Mouse (Mus musculus) gastrocnemius, postnatal 4 days (tissue): ENCODE results near the gene Trim17. TPM values are rescaled to one million over a fixed set of nuclear protein-coding genes. Genes with fewer than 3 reads are reported as not detected.

ENCODE experiments used
- DNase-seq, 2 experiments: peaks; one replicate each; pipeline ENCODE4 v3.0.0; 2021 to 2022; ENCODE audit warnings: low spot score in 2 of 2, mixed read lengths in 2 of 2
- long read RNA-seq, 2 experiments: library from polyadenylated mRNA; stranded (forward); transcript quantifications; one replicate each; pipeline ENCODE4 v2.0.0; 2021
- total RNA-seq, 2 experiments: library from RNA; stranded (reverse); gene quantifications; 2 replicates each; pipeline ENCODE4 v1.2.3; 2021

Gene Trim17
- under 1 TPM; 0.23 to 0.29 TPM for total RNA-seq
- long read RNA-seq, experiment 1, result 0 reads
- long read RNA-seq, experiment 2, result 0 reads

DNA sequence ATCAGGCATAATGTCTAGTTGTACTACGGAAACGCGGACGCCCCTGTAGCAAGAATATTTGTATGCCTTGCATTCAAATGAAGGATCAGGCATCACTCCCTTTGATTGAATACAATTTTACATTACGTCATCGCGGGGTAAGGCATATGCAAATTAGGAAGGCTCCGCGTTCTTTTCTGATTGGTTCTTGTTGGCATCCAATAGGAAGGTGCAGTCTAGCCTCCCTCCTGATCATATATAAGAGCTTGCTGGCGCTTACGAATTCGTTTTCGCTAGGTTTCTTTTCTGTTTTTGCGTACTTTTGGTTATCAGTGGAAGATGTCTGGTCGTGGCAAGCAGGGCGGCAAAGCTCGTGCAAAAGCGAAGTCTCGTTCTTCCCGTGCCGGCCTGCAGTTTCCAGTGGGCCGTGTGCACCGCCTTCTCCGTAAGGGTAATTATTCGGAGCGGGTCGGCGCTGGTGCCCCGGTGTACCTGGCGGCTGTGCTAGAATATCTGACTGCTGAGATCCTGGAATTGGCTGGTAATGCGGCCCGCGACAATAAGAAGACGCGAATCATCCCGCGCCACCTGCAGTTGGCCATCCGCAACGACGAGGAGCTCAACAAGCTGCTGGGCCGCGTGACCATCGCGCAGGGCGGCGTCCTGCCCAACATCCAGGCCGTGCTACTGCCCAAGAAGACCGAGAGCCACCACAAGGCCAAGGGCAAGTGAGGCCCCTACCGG lies at the start of gene Trim17, which contains the start of gene Hist3h2a:
Gene Trim17 (plus strand): TSS at position 266 of the 723 bp plus-strand sequence.
Gene Hist3h2a (plus strand): TSS at position 266 of the 723 bp plus-strand sequence.
- DNase-seq, result peak; percentile 61 to 85

DNA sequence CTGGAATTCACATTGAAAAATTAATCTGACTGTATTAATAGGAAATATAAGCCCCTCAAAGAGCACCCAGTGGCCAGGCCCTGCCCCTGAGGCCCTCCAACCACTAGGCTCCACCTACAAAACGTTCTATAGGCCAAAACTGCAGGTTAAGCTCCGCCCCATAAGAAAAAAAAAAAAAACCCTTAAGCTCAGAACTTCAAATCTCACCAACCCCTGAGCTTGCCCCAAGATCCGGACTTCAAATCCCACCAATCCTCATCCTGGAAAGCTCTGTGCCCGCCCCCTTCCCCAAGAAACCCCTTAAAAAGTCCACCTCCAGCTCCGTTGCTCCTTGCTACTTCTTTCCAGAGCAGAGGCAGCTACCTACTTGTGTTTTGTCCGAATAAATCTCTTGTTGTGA lies 49.6 kb upstream of the Trim17 start:
- DNase-seq, result no peak

DNA sequence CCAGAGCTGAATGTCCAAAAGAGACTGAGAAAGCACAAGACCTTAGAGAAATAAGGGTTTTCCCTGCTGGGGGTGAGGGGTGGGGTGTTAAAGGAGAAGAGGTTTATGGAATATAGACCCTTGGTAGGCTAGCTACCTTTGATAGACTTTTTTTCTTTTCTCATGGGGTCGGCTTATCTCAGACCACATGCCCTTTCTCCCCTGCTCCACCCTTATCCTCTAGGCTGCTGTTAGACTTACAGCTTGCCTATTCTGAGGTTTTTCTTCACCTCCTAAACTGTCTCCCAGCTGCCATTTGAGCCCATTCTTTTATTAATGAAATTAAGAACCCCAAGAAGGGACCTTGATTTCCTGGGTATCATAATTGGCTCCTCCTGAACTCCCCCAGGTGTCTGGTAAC lies 40.7 kb upstream of the Trim17 start:
- no peak for DNase-seq

DNA sequence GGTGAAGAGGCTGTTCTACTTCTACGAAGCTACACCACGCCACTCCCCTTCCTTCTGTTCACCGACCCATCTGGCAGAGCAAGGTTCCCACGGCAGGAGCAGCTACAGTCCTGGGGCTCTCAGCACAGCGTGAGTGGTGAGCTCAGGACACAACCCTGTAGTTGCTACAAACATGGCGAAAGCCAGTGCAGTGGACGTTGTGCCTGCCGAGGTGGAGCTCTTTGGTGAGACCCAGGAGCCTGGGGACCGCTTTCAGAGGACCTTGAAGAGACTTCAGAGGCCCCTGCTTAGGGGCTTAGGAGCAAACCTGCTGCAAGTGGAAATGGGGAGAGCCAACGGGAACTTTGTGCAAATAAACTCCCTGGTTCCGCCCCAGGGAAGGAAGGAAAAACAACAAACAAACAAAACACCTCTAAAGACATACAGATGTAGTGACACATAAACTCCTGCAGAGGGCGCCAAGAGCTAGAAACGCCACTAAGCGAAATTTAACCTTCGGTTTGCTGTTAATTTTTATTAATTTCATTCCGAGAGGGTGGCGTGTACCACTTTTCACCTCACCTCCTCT lies 39.9 kb upstream of the Trim17 start:
- no peak for DNase-seq

DNA sequence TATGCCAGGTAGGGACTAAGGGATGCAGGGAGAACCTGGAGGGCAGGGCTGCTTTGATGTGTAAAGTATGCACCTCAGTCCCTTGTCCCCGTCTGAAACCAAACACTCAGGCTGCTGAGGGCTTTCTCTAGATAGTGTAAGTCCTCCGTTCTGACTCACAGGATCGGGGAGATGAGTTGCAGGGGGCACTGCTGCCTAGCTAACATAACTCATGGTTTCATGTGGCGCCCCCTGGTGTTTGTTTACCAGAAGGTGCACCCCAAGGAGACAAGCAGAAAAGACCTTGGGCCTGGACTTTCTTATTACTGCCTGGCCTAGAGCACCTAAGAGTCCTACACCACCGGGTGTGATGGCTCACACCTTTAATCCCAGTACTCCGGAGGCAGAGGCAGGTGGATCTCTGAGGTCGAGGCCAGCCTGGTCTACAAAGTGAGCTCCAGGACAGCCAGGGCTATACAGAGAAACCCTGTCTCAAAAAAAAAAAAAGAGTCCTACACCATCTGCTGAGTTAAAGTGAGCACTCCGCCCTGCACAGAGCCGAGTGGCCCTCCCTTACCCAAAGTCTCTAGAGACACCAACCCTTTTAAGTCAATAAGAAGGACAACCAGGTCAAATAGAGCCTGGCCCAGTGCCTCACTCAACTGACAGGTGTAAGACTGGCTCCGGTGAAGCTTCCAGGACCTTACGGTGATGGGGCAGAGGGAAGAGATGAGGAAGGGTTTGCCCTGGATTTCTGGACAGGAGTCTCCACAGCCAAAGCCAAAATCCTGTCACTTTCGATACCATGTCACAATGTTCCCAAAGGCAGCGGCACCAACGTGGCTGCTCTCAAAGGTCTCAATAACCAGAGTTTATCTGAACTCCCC lies 37.4 kb upstream of the Trim17 start:
- peak; percentile 24 to 43 for DNase-seq

DNA sequence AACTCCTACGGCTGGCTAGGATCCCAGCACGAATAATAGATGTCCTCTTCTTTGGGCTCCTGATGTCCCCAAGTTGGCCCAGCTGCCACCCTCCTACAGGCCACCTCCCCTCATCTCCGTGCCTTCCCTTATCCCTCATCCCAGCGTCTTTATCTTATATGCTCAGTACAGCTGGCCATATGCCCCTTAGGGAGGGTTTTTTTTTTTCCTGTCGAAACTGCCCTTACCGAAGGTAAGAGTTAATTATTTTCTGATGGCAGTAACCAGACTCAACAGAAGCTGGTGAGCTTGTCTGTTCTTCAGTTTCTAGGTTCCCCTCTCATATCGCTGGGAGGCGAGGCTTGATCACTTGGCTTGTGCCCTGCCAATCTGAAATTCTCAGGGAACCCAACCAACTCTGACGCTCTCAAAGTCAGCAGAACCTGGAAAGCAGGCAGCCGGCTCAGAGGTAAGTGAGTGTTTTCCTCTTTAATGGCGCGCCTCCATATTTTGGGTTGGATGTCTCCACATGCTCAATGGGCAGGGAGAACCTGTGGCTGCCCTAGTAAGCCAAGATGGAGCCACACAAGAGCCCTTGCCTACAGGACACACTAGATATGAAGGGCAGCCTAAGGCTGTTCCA lies 36.6 kb upstream of the Trim17 start, which contains the start of gene Btnl10:
Gene Btnl10 (plus strand): TSS at position 164 of the 622 bp plus-strand sequence.
- DNase-seq, result no peak

DNA sequence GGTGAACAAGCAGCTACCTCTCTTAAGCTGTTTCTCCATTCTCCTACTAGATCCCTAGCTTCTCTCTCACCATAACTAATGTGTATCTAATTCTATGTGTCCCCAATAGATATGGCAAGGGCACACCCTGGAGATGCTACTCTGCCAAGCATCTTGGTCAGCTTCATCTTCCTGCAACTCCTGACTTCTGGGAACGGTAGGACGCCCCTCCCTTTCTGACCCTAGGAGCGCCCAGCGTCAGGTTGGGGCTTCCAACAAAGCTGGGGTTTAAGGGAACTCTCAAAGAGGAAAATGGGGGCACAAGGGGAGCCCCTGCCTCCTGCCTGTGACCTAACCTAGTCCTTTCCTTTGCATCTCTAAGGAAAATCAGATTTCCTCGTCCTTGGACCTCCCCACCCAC lies 35.7 kb upstream of the Trim17 start:
- DNase-seq, result no peak

DNA sequence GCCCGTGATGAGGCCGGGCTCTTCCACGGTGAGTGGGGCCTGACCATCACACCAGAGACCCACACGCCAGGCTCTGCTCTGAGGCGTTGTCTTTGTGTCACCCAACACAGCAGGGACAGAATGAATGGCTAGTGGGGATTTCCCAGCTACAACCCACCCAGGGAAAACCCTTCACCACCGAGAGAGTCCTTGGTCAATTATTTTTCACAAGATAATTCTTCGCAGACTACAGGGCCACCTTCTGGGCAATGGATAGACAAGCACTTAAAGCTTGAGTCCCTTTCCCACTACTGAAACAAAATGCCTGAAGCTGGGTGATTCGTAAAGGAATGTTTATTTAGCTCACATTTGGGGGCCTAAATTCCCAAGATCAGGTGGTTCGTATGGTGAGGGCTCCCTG lies 32.1 kb upstream of the Trim17 start:
- no peak for DNase-seq

DNA sequence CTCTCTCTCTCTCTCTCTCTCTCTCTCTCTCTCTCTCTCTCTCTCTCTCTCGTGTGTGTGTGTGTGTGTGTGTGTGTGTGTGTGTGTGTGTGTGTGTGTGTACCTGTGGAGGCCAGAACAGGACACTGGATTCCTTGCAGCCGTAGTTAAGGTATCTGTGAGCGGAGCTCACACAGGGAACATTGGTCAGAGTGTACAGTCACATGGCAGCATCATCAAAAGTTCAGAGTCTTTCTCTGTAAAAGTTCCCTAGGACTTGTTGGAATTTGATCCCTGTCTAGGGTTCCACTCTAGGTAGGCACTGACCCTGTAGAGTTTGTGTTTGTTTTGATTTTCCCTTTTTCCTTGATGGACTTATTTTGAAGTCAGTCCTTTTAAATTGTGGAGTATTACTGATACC lies 27.8 kb upstream of the Trim17 start:
- DNase-seq, result no peak

DNA sequence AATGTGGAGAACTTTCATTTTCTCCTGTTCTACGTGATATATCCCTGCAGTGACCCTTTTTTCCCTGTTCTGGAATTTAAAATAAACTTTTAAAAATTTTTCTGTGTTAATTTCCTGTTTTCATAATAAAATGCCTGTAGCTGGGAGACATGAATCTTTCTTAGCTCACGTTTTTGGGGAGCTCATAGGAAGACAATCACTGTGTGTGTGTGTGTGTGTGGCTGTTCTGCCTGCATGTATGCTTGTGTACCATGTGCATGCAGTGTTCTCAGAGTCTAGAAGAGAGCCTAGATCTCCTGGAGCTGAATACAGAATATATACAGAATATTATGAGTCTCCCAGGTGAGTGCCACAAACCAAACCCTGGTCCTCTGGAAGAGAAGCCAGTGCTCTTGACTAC lies 27.4 kb upstream of the Trim17 start:
- no peak for DNase-seq

DNA sequence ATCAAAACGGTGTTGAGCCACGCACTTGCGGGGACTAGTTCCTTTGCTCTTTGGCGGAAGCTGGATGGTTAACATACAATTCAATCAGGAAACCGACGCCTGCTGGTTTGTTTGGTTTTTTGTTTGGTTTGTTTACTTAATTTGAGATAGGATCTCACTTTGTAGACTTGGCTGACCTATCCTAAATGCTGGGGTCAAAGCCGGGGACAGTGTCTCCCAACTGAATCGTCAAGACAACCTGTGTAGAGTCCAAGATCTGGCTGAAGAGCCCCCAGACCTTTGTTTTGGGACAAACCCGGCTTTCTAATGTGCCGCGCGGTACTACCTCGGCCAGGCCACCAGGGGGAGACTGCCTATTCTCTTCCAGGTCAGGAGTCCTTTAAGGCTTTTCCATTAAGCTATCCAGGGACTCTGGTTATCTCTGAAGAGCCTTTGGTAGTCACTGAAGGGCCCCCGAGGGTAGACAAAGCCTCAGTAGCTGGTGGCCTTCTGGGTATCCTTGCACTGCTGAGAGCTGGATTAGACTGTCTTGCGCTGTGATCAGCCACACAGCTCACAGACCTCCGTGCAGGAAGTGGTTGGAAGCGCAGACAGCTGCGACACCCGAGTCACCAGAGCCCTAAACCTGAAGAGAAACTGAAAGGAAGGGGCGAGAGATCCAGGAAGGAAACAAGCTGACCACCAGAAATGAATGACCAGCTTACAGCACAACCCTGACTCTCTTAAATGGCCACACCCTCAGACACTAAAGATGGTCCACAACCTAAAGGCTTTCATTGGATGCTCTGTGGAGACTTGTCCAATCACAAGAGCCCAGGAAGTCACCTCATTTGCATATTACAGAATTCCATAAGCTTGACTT lies 26.5 kb upstream of the Trim17 start:
- DNase-seq, result peak in 1 of 2 experiments; percentile 47

DNA sequence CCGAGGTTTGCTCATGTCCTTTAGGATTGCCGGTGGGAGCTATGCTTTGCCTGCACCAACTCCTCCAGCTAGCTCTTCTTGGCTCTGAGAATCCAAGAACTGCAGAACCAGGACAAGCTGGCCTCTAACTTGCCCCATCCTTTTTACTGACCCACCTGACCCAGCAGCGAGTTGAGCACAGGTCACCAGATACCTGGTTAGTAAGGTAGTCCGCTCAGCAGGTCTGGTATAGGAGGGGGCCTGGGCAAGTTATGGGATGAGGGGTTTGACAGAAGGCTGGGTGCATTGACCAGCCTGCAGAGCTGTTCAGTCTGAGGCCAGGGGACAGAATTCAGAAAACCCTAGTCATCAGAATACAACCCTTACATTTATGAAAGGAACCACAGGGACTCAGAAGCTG lies 25.4 kb upstream of the Trim17 start:
- DNase-seq, result no peak

DNA sequence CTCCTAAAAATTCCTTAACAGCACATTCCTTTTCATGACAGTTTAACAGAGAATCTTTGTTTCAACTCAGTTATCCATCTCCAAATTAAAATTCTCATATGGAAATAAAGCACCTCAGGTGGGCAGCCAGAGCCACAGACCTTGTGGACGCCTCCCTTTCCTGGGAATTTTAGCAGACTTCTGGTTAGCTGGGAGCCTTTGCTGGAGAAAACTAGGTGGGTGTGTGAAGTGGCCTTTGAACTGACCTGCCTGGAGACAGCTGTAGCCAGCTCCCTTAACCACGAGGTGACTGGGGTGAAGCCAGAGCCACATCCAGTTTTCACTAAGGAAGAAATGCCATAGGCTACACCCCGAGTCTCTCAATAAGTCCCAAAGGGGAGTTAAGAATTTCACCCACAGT lies 24.8 kb upstream of the Trim17 start:
- no peak for DNase-seq

DNA sequence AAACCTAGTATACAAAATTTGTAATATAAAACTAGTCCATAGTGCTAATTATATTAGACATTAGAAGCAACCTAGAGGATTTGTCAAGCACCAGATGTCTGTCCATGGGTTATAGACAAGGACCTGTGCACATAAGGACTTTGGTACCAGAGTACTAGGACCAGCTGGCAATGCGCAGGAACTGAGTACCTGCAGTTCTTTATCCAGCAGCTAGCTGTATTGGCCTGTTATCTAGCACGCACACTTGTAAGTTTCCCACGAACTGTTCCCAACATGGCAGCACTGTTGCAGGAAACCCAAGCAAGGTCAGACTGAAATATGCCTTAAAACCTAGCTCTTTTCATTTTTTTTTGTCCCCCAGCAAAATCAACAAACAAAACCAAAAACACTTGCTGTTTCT lies 24.2 kb upstream of the Trim17 start:
- no peak for DNase-seq

DNA sequence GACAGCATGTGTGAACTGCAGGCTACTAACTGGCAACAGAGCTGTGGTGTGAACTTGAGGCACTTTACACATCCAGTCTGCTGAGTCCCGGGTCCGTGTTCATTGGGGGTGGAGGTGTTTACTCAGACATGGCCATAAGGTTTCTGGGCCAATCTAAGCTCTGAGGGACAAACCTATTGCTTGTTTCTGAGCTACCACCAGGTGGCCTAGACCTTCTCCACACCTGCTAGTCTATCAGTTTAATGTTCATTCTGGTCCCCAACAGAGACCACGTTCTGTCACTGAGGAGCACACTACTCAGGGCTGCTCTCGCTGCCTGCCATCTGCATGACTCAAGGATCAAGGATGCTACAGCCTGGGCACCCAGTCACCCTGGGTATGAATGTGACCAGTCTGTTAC lies 22.9 kb upstream of the Trim17 start:
- DNase-seq, result no peak

DNA sequence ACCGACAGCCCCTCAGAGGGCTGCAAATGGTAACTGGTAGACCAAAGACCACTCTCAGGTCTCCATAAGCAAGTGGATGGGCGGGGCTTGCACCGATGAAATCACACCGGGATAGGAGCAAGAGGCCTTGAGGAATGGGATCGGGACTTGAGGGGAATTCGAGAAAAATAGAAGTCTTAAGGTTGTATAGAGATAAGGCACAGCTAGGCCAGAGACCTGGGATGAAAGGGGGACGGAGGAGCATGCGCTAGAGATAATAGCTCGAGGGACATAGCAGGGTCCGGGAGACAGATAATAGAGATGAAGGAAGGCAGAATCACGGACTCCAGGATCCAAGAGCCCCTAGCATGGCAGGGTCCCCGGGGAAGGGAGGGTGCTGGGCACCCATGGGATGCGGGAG lies 16.6 kb upstream of the Trim17 start:
- no peak for DNase-seq

DNA sequence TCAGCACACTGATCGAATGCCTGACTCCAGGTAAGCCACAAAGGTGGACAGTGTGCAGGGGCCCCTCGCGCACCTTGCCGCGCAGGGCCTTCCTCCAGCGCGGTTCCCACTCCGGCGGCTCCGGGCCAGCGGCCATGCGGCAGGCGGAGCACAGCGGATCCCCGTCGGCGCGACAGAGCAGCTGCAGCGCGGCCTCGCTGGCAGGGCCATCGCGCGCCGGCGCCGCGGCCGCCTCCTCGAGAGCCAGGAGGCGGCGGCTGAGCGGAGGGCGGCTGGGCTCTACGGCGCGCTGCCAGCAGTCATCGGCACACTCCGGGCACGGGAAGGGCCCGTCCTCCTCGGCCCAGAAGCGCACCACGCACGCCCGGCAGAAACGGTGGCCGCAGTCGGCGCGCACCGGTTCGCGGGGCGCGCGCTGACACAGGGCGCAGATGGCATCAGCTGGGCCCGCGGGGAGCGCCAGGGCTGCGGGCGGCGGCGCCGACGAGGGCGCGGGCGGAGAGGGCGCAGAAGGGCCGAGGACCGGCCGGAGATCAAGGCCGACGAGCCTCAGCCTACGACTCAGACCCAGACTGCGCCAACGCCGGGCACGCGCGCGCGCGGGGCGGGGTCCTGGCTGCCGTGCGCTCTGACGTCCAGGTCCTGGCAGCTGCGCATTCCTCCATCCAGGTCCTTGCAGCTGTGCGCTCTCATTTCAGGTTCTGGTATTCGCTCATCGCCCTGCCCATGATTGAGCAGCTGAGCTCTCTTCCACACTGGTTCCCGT lies 16.0 kb upstream of the Trim17 start, which contains the start of gene Rnf187:
Gene Rnf187 (minus strand): TSS at position 595 of the 766 bp plus-strand sequence.
- peak; percentile 83 to 90 for DNase-seq

DNA sequence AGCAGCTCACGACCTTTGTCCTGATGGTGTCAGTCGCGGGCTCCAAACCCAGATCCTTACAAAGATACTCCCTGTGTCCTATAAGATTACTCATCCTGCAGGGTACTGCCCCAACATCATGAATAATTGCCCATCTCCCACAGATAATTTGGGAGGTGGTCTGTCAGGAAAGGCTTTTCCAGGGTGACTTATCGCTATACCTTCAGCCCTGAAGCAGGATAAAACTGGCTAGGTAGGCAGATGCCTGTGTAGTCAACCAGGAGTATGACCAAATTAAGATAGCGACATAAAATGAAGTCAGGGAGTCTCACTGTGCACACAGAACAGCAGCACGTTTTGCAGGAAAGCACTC lies 15.4 kb upstream of the Trim17 start:
- no peak for DNase-seq

DNA sequence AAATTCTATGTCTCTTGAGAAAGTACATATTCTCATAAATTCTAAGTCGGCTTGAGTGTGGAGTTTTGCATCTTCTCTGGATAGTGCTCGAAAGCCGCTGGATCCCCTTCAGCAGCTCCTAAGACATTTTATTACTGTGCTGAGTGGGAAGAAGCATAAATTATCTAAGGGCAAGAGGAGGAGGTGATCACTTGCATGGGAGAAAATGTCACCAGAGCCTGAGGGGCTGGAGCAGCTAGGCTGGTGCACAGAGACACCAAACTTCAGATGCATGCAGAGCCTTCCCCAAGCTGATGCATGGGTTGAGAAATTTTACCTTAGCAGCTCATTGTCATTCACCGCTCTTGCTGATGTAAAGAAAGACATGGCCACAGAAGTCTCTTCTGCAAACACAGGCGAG lies 10.3 kb upstream of the Trim17 start:
- DNase-seq, result no peak

DNA sequence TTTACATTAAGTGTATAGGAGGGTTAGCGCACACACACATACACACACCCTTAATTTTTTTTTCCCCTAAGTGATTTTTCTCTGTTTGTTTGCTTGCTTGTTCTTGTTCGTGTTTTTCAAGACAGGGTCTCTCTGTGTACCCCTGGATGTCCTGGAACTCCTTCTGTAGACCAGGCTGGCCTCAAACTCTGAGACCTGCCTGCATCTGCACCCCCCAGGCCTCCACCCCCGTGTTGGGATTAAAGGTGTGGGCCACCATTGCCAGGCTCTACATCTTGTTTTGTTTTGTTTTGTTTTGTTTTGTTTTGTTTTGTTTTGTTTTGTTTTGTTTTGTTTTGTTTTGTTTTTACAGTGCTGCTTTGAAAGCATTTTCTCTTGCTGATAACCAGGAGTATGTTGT lies 7.2 kb upstream of the Trim17 start:
- no peak for DNase-seq
